Mouse (Mus musculus): ENCODE measurements around the gene Trim14.

- TF ChIP-seq CTCF (IDR thresholded peaks at IDR 0.05; ENCODE audit: insufficient read depth, low read length) (no peak), POLR2A (IDR thresholded peaks at IDR 0.05; ENCODE audit: borderline replicate concordance, extremely low read depth, low read depth, low read length) (peak; percentile 67; the same call in 1 of the 2 replicates)
Measured at GRCm38 (mm10) chr4:46527558-46527926, 8.4 kb downstream of the Trim14 start.

Measured in lung, adult 2 months (tissue).